Comparison of ENCODE assay signal across 8 mouse cellular contexts in the genomic region with DNA sequence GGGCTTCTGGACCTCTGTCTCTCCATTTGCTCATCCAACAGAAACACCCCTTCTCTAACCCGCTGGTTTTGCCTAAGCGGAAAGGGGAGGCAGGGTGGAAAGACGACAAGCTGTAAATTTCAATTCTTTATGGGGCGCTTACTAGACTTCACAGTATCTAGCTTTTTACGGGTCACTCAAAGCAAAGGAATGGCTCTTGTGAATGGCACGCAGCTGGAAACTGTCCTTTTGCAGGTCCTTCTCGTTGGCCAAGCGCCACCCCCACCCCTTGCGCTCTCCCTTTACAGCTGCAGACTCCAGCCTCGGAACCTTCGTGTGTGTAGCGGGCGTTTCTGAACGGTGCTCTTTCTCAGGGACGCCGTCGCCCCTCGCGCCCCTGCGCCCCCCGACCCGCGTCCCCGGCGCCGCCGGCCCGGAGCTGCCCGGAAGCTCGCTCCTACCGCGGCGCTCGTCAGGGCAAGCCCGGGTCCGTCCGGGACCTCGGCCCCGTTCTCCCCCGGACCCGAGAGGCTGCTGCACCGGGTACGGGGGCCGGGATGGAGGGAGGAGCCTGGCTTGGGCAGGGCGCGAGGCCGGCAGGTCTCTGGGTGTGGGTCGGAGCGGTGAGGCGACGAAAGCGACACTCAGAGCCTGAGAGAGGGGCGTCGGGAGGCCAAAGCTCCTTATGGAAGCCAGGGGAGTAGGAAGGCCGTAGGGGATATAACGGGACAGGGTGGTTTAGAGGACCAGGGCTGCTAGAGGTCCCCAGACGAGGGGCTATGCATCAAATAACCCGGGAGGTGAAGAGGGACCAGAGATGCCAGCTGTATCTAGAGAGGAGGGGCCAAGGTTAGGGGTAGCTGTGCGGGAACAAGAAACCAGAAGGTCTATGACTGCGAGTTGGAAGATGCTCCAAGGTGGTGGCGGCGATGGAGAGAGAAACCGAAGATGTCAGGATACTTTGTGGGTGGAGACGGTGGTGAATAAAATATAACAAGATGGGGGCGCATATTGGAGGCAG. TPM values are rescaled to one million over a fixed set of nuclear protein-coding genes. Genes with fewer than 3 reads are reported as not detected.
DNase-seq lines count a peak whose midpoint lies in the region; ATAC-seq and TF ChIP-seq lines count a peak whose summit lies in the region.

A gene (plus strand): TSS at position 346 of the 1,000 bp plus-strand sequence.

- peak; percentile 62; the same call in 1 of the 2 replicates for ATAC-seq in embryonic facial prominence, embryonic 13.5 days (ENCODE audit: insufficient number of reproducible peaks, insufficient read depth, low FRiP score, low TSS enrichment, low read depth)
- peak; percentile 84 for ATAC-seq in midbrain, postnatal 0 days (ENCODE audit: low FRiP score)

- no peak for TF ChIP-seq CTCF in midbrain, postnatal 0 days (IDR thresholded peaks at IDR 0.05)

- H3K4me2 ChIP-seq in embryonic facial prominence, embryonic 13.5 days, result peak within 1 kb of the TSS; percentile 87
- H3K4me2 ChIP-seq in midbrain, postnatal 0 days (ENCODE audit: low read depth, low read length, poor library complexity, severe bottlenecking), result peak within 1 kb of the TSS; percentile 67

- DNase-seq in 3T3-L1 (ENCODE audit: low read depth, low spot score) (peak; percentile 69), liver (peak; percentile 43)
- peak; percentile 88 for DNase-seq in adrenal gland, postnatal 10 days
- peak; percentile 75 to 76 for DNase-seq in heart, adult 9 months (ENCODE audit: low spot score in 2 of 2)
- DNase-seq in kidney, adult 9 months, result peak; percentile 72
- DNase-seq in midbrain, postnatal 0 days (ENCODE audit: low spot score), result peak; percentile 86
- peak; percentile 54 for DNase-seq in splenic B cell, adult 2 months (ENCODE audit: low read depth, low spot score)

- peak within 1 kb of the TSS; percentile 57; the same call in 1 of the 2 replicates for H3K27ac ChIP-seq in embryonic facial prominence, embryonic 13.5 days
- peak within 1 kb of the TSS; percentile 90 for H3K27ac ChIP-seq in midbrain, postnatal 0 days (ENCODE audit: low read depth, low read length)

- H3K4me3 ChIP-seq in embryonic facial prominence, embryonic 13.5 days, result peak within 1 kb of the TSS; percentile 77
- peak within 1 kb of the TSS; percentile 78 for H3K4me3 ChIP-seq in midbrain, postnatal 0 days (ENCODE audit: low read depth, low read length)

- H3K4me1 ChIP-seq in embryonic facial prominence, embryonic 13.5 days, result peaks cover 42% of the 10 kb centered on the region
- peaks cover 22% of the 10 kb centered on the region; the same call in 1 of the 2 replicates for H3K4me1 ChIP-seq in midbrain, postnatal 0 days (ENCODE audit: insufficient read depth, low read length)

- H3K27me3 ChIP-seq in embryonic facial prominence, embryonic 13.5 days, result peaks cover 45% of the 10 kb centered on the region
- peaks cover 7% of the 10 kb centered on the region; the same call in 1 of the 2 replicates for H3K27me3 ChIP-seq in midbrain, postnatal 0 days (ENCODE audit: insufficient read depth, low read length)
- no peaks in the 10 kb centered on the region for H3K27me3 ChIP-seq in splenic B cell, adult 2 months (ENCODE audit: control insufficient read depth, insufficient read depth, low read length, poor library complexity, severe bottlenecking)

- under 1% methylated on average over 65 of the region's 65 CpGs for WGBS in embryonic facial prominence, embryonic 13.5 days
- WGBS in midbrain, postnatal 0 days, result under 1% methylated on average over 56 of the region's 65 CpGs

- no peaks in the 10 kb centered on the region for H3K9me3 ChIP-seq in embryonic facial prominence, embryonic 13.5 days
- H3K9me3 ChIP-seq in midbrain, postnatal 0 days (ENCODE audit: low read length), result no peaks in the 10 kb centered on the region

- H3K36me3 ChIP-seq in embryonic facial prominence, embryonic 13.5 days, result no peaks in the 10 kb centered on the region
- no peaks in the 10 kb centered on the region for H3K36me3 ChIP-seq in midbrain, postnatal 0 days (ENCODE audit: insufficient read depth, low read length)
- no peaks in the 10 kb centered on the region for H3K36me3 ChIP-seq in splenic B cell, adult 2 months (ENCODE audit: control insufficient read depth, insufficient read depth, low read length, poor library complexity, severe bottlenecking)

- peak within 1 kb of the TSS; percentile 90 for H3K9ac ChIP-seq in embryonic facial prominence, embryonic 13.5 days
- peak within 1 kb of the TSS; percentile 91 for H3K9ac ChIP-seq in midbrain, postnatal 0 days (replicated peaks; ENCODE audit: low read length, poor library complexity, severe bottlenecking)

RNA-seq across cellular contexts. Expression of the gene that starts here (rescaled TPM):
- total RNA-seq in adrenal gland, postnatal 10 days (2021), result 10 to 100 TPM; 11.4 to 13.1 TPM
- polyA plus RNA-seq in embryonic facial prominence, embryonic 13.5 days (2015; fragmentation: Nextera tagmentation; extraction: Ambion mirVana), result 44.7 and 45.9 TPM in 2 replicates
- 55.6 and 77.7 TPM in 2 replicates for total RNA-seq in midbrain, postnatal 0 days (2014; rRNA removed)
- polyA plus RNA-seq in midbrain, postnatal 0 days (2015; fragmentation: Nextera tagmentation; extraction: Ambion mirVana), result 154 and 157 TPM in 2 replicates

Comparison
In these comparisons a context has a peak if more than half of its experiments do, and no peak if none do; other contexts are left out.
1. Peak in every context shown above with its lines: DNase-seq, ATAC-seq, H3K4me3 ChIP-seq and H3K27ac ChIP-seq.